Mouse (Mus musculus): ENCODE data around the gene Zfp90.

- TF ChIP-seq TAL1 (IDR thresholded peaks at IDR 0.05; ENCODE audit: low read length) (no peak), GATA1 (IDR thresholded peaks at IDR 0.05; ENCODE audit: low read length) (no peak)
Measured at GRCm38 (mm10) chr8:106387801-106388415, 27.2 kb upstream of the Zfp90 start.
